Mouse (Mus musculus): ENCODE data around the gene Hgf. TPM values are rescaled to one million over a fixed set of nuclear protein-coding genes. Genes with fewer than 3 reads are reported as not detected.

The Hgf gene
- polyA plus RNA-seq, 1 experiment from 2014 or later, result not detected

Other genes starting within 250 kb of the Hgf start
- gene Gm28710, start 238.3 kb downstream of the Hgf start, polyA plus RNA-seq (2014; fragmentation: Nextera tagmentation; extraction: Ambion mirVana), result not detected in 2 replicates

Measured in neural tube, embryonic 14.5 days (tissue).